In the genomic region with DNA sequence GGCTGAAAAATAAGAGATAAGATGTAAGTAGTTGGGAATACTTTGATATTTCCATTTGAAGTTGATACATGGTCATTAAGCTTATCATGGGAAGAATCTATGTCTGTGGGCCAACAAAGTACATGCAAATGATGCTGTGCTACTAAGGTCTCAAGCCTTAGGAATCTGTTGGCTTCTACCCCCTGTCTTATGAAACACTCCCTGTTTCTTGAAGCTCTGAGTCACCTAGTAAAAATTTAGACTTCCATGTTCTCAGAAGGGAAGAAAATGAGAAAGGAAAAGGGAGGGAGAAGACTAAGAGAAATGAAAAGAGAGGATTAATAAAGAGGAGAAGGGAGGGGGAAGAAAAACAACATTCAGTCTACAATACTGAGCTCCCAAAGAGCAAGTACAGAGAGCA, we compare ENCODE assay signal across 20 mouse cellular contexts. TPM values are rescaled to one million over a fixed set of nuclear protein-coding genes. Genes with fewer than 3 reads are reported as not detected.
DNase-seq lines count a peak whose midpoint lies in the region; ATAC-seq and TF ChIP-seq lines count a peak whose summit lies in the region.
"Had no signal": no experiment of that assay in that cellular context is flagged by ENCODE, and none has a peak within 500 bp of the region (broad histone marks: within the 10 kb centered on the region; RNA-seq: fewer than 3 reads in every experiment).

No protein-coding gene starts in this region.

- peak; percentile 85 for ATAC-seq in Patski
- ATAC-seq: forebrain, embryonic 14.5 days; intestine, embryonic 16.5 days had no signal

- CTCF ChIA-PET in Patski (lab: Charles Lee), result no interaction called here

- H3K4me3 ChIP-seq in gastrocnemius, adult 2 months, result no peak overlapping the region
- no peak overlapping the region for H3K4me3 ChIP-seq in embryonic facial prominence, embryonic 10.5 days
- H3K4me3 ChIP-seq: embryonic facial prominence, embryonic 13.5 days; forebrain, embryonic 10.5 days; heart, adult 2 months; heart, embryonic 15.5 days; hindbrain, embryonic 10.5 days had no signal

- intact Hi-C loops in gastrocnemius, adult 2 months (cut with DNase I), result no loop called here

- POLR2A ChIA-PET in Patski (lab: Charles Lee), result no interaction called here

- no peaks in the 10 kb centered on the region for H3K9me3 ChIP-seq in embryonic facial prominence, embryonic 10.5 days
- H3K9me3 ChIP-seq: embryonic facial prominence, embryonic 13.5 days; forebrain, embryonic 10.5 days; heart, embryonic 15.5 days; hindbrain, embryonic 10.5 days had no signal

- TF ChIP-seq CTCF in gastrocnemius, adult 2 months (IDR thresholded peaks at IDR 0.05), result no peak
- no peak for TF ChIP-seq CTCF in Patski (IDR thresholded peaks at IDR 0.05)

- no peaks in the 10 kb centered on the region for H3K4me1 ChIP-seq in embryonic facial prominence, embryonic 10.5 days
- H3K4me1 ChIP-seq: embryonic facial prominence, embryonic 13.5 days; forebrain, embryonic 10.5 days; heart, embryonic 15.5 days; hindbrain, embryonic 10.5 days had no signal

- DNase-seq in gastrocnemius, adult 2 months, result no peak
- DNase-seq in gastrocnemius, adult 8-10 months (ENCODE audit: low spot score in 2 of 2), result no peak
- DNase-seq in 3134 (ENCODE audit: extremely low read depth, insufficient read length, low spot score) (peak; percentile 58), Patski (ENCODE audit: low read depth, low spot score) (peak; percentile 15)
- peak; percentile 34 for DNase-seq in skeletal muscle tissue, adult 2 months (ENCODE audit: low read depth, low spot score)
- no peak for DNase-seq in adrenal gland, postnatal 4 days (ENCODE audit: low spot score in 2 of 2)
- DNase-seq in embryonic facial prominence, embryonic 10.5 days (ENCODE audit: low spot score), result no peak
- DNase-seq: adrenal gland, postnatal 10 days; cerebellum, adult 11-12 months; cerebellum, adult 9-10 months; cerebellum, postnatal 25 days; gastrocnemius, postnatal 10 days; heart, adult 2 months had no signal

- in situ Hi-C loops in Patski (cut with MboI; ENCODE audit: low pct_unique_long_range_greater_than_20kb), result no loop called here

- H3K36me3 ChIP-seq in embryonic facial prominence, embryonic 10.5 days (replicated peaks), result no peaks in the 10 kb centered on the region
- H3K36me3 ChIP-seq: embryonic facial prominence, embryonic 13.5 days; forebrain, embryonic 10.5 days; heart, embryonic 15.5 days; hindbrain, embryonic 10.5 days had no signal

- H3K27ac ChIP-seq in gastrocnemius, adult 2 months, result peak overlapping the region; percentile 2; the same call in 1 of the 2 replicates
- H3K27ac ChIP-seq in embryonic facial prominence, embryonic 10.5 days (replicated peaks), result no peak overlapping the region
- H3K27ac ChIP-seq: embryonic facial prominence, embryonic 13.5 days; forebrain, embryonic 10.5 days; heart, adult 2 months; heart, embryonic 15.5 days; hindbrain, embryonic 10.5 days; hindbrain, embryonic 14.5 days had no signal

- no peaks in the 10 kb centered on the region for H3K27me3 ChIP-seq in Patski
- H3K27me3 ChIP-seq in embryonic facial prominence, embryonic 10.5 days (replicated peaks; ENCODE audit: low read depth, poor library complexity, severe bottlenecking), result no peaks in the 10 kb centered on the region
- H3K27me3 ChIP-seq: embryonic facial prominence, embryonic 13.5 days; heart, embryonic 15.5 days had no signal

RNA-seq across cellular contexts. Expression of a gene that starts 41.1 kb away (rescaled TPM):
- total RNA-seq in gastrocnemius, adult 2 months (2021), result 1 to 10 TPM; 2.2 to 2.4 TPM
- 1 to 10 TPM in 3 of 4 experiments, under 1 TPM in 1; 0.99 to 3.3 (median 1.9) TPM for total RNA-seq in gastrocnemius, adult 8-10 months (2022)
- polyA plus RNA-seq in Patski (2021), result 14.4 TPM
- 1 to 10 TPM; 2.4 to 9.3 TPM for total RNA-seq in adrenal gland, postnatal 4 days (2021)
- polyA plus RNA-seq in embryonic facial prominence, embryonic 10.5 days (2016; fragmentation: Nextera tagmentation; extraction: Ambion mirVana), result 5.2 and 5.7 TPM in 2 replicates

Comparison
In these comparisons a context has a peak if more than half of its experiments do, and no peak if none do; other contexts are left out.
1. DNase-seq: peak in 3134 (single experiment), Patski (single experiment) and skeletal muscle tissue, adult 2 months (single experiment); none in gastrocnemius, adult 2 months (single experiment), gastrocnemius, adult 8-10 months (0 of 2), adrenal gland, postnatal 4 days (0 of 2) and embryonic facial prominence, embryonic 10.5 days (single experiment).